Mouse (Mus musculus) embryonic facial prominence, embryonic 14.5 days (tissue): Measurements from ENCODE around the gene Sec16a. TPM values are rescaled to one million over a fixed set of nuclear protein-coding genes. Genes with fewer than 3 reads are reported as not detected.
A peak's percentile ranks its signal among the peaks of the same experiment; 100 is the strongest.

ENCODE experiments used
- ATAC-seq: fragments of 200-750 bp; cut with Nextera tagmentation; 2 replicates; pipeline ENCODE4 v1.8.0; 2017; ENCODE audit warnings: low read depth, moderate number of reproducible peaks, moderate TSS enrichment
- DNase-seq: peaks from one replicate; pipeline ENCODE4 v3.0.0-alpha.2; 2015; ENCODE audit warnings: low spot score
- H3K27ac ChIP-seq: fragments of 300-500 bp; sonication (generic); replicated peaks from 2 replicates; pipeline ENCODE4 v1.5.1; 2014; ENCODE audit warnings: low read depth, mild to moderate bottlenecking, low read length, moderate library complexity
- H3K27me3 ChIP-seq: fragments of 300-500 bp; sonication (generic); replicated peaks from 2 replicates; pipeline ENCODE4 v1.6.1; 2014; ENCODE audit warnings: low read length; ENCODE audit not compliant: control insufficient read depth, insufficient read depth
- H3K36me3 ChIP-seq: fragments of 300-500 bp; sonication (generic); 2 replicates; pipeline ENCODE4 v1.6.1; 2014; ENCODE audit warnings: low read length, mixed read lengths; ENCODE audit not compliant: control insufficient read depth, insufficient read depth
- H3K4me1 ChIP-seq: fragments of 300-500 bp; sonication (generic); 2 replicates; pipeline ENCODE4 v1.6.1; 2014; ENCODE audit warnings: antibody characterized with exemption, low read length; ENCODE audit not compliant: control insufficient read depth, insufficient read depth
- H3K4me2 ChIP-seq: fragments of 300-500 bp; sonication (generic); 2 replicates; pipeline ENCODE4 v1.6.1; 2014; ENCODE audit warnings: low read depth, mild to moderate bottlenecking, low read length, moderate library complexity, mixed read lengths
- H3K4me3 ChIP-seq: fragments of 300-500 bp; sonication (generic); 2 replicates; pipeline ENCODE4 v1.5.1; 2014; ENCODE audit warnings: low read depth, mild to moderate bottlenecking, low read length
- H3K9ac ChIP-seq: fragments of 300-500 bp; sonication (generic); 2 replicates; pipeline ENCODE4 v1.6.1; 2014; ENCODE audit warnings: low read depth, mild to moderate bottlenecking, low read length, moderate library complexity, mixed read lengths
- H3K9me3 ChIP-seq: fragments of 300-500 bp; sonication (generic); 2 replicates; pipeline ENCODE4 v1.6.1; 2016; ENCODE audit warnings: low read length; ENCODE audit not compliant: control insufficient read depth
- WGBS: fragments of 180-500 bp; shearing (Covaris S2); extraction: QIAGEN DNeasy Blood & Tissue Kit; methylation state at CpG from one replicate; pipeline ENCODE4 v1.1.7; 2014; 5-methylcytosine and 5-hydroxymethylcytosine counted together
- polyA plus RNA-seq: library from polyadenylated mRNA; unstranded; fragments of >200 nt; fragmentation: Nextera tagmentation; extraction: Ambion mirVana; gene quantifications from 2 replicates; pipeline ENCODE4 v1.2.1, GENCODE M21; 2014

Sec16a gene
- polyA plus RNA-seq, 1 experiment from 2014 or later, result 38.6 TPM

DNA sequence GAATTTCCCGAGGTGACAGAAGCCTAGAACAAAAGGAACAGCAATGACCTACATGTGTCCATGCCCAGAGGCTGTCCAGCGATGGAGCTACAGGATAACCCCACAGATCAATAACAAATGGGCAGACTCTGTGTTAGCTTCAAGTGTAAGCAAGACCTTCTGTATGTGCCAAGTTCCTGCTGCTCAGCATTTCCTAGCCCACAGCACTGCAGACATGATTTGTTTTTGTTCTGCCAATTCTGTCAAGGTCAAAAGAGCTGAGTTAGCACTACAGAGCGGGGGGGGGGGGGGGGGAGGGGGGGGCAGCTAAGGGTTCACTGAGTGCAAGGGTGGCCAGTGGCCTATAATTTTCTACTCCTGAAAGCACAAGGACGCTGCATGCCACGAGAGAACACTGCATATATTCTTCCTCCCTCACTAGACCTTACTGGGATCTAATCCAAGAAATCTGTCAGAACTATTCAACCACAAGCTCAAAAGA lies 34.0 kb downstream of the Sec16a start:
- H3K4me2 ChIP-seq, result no peak overlapping the region
- 69% methylated on average over 4 of the region's 5 CpGs for WGBS
- DNase-seq, result peak; percentile 77
- H3K9ac ChIP-seq, result no peak overlapping the region
- ATAC-seq, result peak; percentile 24; the same call in 1 of the 2 replicates
- no peaks in the 10 kb centered on the region for H3K27me3 ChIP-seq
- no peaks in the 10 kb centered on the region for H3K9me3 ChIP-seq
- peak overlapping the region; percentile 48 for H3K27ac ChIP-seq
- H3K36me3 ChIP-seq, result peaks cover 68% of the 10 kb centered on the region
- H3K4me1 ChIP-seq, result peaks cover 25% of the 10 kb centered on the region
- H3K4me3 ChIP-seq, result no peak overlapping the region

DNA sequence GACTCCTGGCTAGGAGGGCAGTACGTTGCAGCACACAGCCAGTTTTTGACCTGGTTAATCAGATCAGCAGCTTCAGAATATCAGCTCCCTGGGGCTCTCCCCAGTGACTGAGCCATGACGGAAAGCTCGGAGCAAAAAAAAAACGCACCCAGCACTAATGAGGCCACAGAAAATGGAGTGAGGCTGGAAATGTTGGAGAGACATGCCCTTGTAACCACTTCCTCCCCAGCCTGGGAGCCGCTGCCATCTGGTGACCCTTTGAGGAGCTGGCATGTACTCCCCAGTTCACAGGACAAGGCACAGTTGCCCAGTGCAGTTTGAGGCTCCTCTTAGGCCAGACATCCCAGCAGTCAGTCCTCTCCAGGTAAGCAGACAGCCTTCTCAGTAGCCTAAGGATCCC lies 34.9 kb downstream of the Sec16a start:
- no peaks in the 10 kb centered on the region for H3K9me3 ChIP-seq
- H3K4me1 ChIP-seq, result peaks cover 27% of the 10 kb centered on the region
- no peak overlapping the region for H3K4me3 ChIP-seq
- peaks cover 59% of the 10 kb centered on the region for H3K36me3 ChIP-seq
- DNase-seq, result no peak
- no peak for ATAC-seq
- no peak overlapping the region for H3K4me2 ChIP-seq
- 69% methylated on average over 5 of the region's 5 CpGs for WGBS
- H3K27me3 ChIP-seq, result no peaks in the 10 kb centered on the region
- peak overlapping the region; percentile 48 for H3K27ac ChIP-seq
- no peak overlapping the region for H3K9ac ChIP-seq

DNA sequence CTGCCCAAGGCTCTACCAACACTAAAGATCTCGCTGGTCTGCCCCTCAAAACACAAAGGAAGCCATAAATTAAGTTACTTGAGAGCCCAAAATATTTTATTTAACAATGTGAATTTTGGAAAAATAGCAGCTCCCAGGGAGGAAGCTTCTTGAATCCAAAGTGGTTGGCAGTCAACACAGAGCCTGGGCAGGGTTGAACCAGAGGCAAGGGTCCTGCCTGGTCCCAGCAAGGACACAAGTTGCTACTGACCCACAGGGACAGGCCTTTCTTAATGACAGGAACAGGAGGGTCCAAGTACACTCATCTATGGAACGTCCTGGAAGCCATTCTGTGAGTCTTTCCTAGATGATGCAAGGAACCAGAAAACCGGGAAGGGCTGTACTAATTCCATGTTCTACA lies 35.7 kb downstream of the Sec16a start:
- no peak overlapping the region for H3K9ac ChIP-seq
- peak overlapping the region; percentile 93 for H3K4me3 ChIP-seq
- no peak for DNase-seq
- 60% methylated on average over 3 of the region's 3 CpGs for WGBS
- H3K27me3 ChIP-seq, result no peaks in the 10 kb centered on the region
- H3K36me3 ChIP-seq, result peaks cover 52% of the 10 kb centered on the region
- peak overlapping the region; percentile 84 for H3K4me2 ChIP-seq
- no peaks in the 10 kb centered on the region for H3K9me3 ChIP-seq
- 0 out of 2 replicates have a peak overlapping the region, but pooled peaks have one; percentile 48 for H3K27ac ChIP-seq
- ATAC-seq, result no peak
- H3K4me1 ChIP-seq, result peaks cover 27% of the 10 kb centered on the region

DNA sequence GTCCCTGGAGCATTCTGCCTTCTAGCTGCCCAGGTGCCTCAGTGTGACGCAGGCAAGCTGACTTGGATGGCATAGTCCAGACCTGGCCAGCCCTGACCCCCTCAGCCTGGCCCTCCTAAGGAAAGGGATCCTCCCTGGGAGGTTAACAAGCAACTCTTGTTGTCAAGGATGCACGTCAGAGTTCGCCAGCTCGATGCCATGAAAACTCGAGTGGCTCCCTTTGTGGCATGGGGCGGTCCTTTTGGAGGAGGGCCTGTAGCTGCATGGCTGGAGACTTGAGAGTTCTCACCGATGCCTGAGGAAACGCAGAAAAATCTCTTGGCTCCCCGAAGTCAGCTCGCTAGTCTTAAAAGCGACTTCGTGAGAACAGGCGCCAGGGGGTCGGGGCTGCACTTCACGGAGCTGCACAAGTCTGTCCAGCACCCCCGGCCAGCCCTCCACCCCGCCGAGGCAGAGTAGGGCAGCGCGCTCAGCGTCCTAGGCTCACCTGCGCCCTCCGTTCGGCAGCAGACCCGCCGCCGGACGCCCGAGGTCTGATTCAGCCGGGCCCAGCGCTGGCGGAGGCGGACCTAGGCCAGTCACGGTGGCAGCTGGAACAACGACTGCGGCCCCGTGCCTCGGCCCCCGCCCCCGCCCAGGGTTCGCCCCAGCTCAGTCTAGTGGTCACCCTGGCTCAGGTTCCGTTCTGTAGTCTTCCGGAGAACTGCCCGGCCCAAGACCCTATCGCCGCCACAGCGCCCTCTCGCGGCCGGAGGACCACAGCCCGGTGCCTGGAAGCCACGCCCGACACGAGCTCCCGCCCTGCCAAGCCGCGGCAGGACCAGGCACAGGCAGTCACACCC lies 36.3 kb downstream of the Sec16a start, which contains the start of gene Inpp5e:
TSS of gene Inpp5e (minus strand) at position 689 of the 842 bp plus-strand sequence.
- ATAC-seq (peak; percentile 96), DNase-seq (peak; percentile 94)
- WGBS, result under 1% methylated on average over 55 of the region's 57 CpGs
- H3K9me3 ChIP-seq, result no peaks in the 10 kb centered on the region
- H3K4me1 ChIP-seq, result peaks cover 27% of the 10 kb centered on the region
- H3K4me3 ChIP-seq, result peak within 1 kb of the TSS; percentile 93
- H3K4me2 ChIP-seq, result peak within 1 kb of the TSS; percentile 84
- peak within 1 kb of the TSS; percentile 92 for H3K9ac ChIP-seq
- peaks cover 46% of the 10 kb centered on the region for H3K36me3 ChIP-seq
- no peaks in the 10 kb centered on the region for H3K27me3 ChIP-seq
- peak within 1 kb of the TSS; percentile 74 for H3K27ac ChIP-seq

DNA sequence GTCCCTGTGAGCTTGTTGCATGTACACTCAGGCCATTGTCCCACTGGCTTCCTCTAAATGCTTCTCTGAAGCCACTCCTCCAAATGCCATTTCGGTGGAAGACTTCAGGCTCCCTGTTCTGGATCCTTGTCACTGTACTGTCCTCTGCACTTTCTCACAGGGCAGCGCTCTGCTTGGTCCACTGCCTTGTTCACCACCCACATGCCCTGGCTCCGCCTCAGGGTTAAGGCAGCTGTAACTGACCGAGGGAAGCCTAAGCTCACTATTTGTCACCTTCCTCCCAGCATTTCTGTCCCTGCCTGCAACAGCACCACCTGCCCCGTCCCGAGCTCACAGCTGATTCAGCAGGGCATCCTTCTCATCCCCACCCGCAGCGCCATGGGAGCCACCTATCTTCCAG lies 41.7 kb downstream of the Sec16a start:
- peaks cover 55% of the 10 kb centered on the region for H3K36me3 ChIP-seq
- H3K27me3 ChIP-seq, result no peaks in the 10 kb centered on the region
- no peak overlapping the region for H3K27ac ChIP-seq
- no peaks in the 10 kb centered on the region for H3K9me3 ChIP-seq
- no peak overlapping the region for H3K4me2 ChIP-seq
- ATAC-seq, result no peak
- H3K4me1 ChIP-seq, result peaks cover 25% of the 10 kb centered on the region
- H3K9ac ChIP-seq, result no peak overlapping the region
- H3K4me3 ChIP-seq, result no peak overlapping the region
- 75% methylated on average over 8 of the region's 8 CpGs for WGBS
- DNase-seq, result no peak

DNA sequence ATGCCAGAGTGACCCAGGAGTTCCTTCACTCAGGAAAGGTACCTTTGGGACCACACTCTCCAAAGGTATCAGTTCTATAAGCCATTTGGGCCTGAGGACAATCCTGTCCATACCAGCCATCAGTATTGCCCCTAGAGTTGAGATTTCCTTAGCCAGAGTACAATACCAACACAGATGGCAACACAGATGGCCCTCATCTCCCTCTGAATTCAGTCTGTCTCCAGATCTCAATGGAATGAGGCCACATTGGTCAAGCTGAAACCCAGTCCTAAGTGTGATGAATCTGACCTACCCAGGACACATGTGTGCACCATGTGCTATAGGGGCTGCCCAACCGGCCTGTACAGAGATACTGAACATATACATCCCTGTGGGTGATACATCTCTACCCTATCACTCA lies 42.8 kb downstream of the Sec16a start:
- H3K4me3 ChIP-seq, result no peak overlapping the region
- no peak overlapping the region for H3K9ac ChIP-seq
- ATAC-seq (no peak), DNase-seq (no peak)
- peaks cover 64% of the 10 kb centered on the region for H3K36me3 ChIP-seq
- no peaks in the 10 kb centered on the region for H3K27me3 ChIP-seq
- H3K4me1 ChIP-seq, result peaks cover 15% of the 10 kb centered on the region
- no peaks in the 10 kb centered on the region for H3K9me3 ChIP-seq
- WGBS, result 93% methylated on average over 1 of the region's 1 CpGs
- H3K4me2 ChIP-seq, result no peak overlapping the region
- H3K27ac ChIP-seq, result no peak overlapping the region

DNA sequence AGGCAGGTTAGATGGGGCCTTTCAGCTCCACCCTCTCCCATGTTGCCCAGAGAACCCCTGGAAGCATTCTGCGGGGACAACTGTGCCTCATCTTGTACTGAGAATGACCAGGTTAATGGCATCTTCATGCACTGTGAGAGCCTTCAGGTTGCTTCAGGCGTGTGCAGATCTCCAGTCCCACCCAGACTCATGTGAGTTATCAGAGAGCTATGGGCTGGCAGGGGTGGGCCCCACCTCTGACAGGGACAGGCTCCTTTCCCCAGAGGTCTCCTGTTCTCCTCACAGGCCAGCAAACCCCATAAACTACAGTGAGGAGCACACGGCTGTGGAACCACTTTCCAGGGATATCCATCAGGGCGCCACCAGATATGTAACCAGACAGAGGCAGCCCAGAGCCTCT lies 44.0 kb downstream of the Sec16a start:
- no peak overlapping the region for H3K27ac ChIP-seq
- no peak for DNase-seq
- WGBS, result 97% methylated on average over 4 of the region's 4 CpGs
- H3K4me3 ChIP-seq, result no peak overlapping the region
- H3K4me2 ChIP-seq, result no peak overlapping the region
- H3K9ac ChIP-seq, result no peak overlapping the region
- no peak for ATAC-seq
- no peaks in the 10 kb centered on the region for H3K27me3 ChIP-seq
- H3K4me1 ChIP-seq, result peaks cover 2% of the 10 kb centered on the region; the same call in 1 of the 2 replicates
- no peaks in the 10 kb centered on the region for H3K9me3 ChIP-seq
- H3K36me3 ChIP-seq, result peaks cover 70% of the 10 kb centered on the region

DNA sequence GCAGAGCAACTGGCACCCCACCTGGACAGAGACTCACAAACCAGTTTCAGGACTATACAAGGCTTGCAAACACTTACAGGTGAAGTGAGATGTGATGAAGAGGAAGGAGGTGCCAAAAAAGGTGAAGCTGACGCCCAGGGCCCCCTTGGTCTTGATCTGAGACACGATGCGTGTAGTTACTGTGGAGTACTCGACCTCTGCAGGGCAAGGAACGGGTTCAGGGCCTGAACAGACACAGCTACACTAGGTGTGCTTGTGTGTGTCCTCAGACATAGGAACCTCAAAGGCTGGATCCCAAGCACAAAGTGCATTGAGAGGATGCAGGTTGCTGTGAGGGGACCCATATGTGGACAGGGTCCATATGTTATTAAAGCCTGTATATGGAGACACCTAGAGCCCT lies 44.7 kb downstream of the Sec16a start:
- peaks cover 77% of the 10 kb centered on the region for H3K36me3 ChIP-seq
- no peak overlapping the region for H3K4me2 ChIP-seq
- no peaks in the 10 kb centered on the region for H3K27me3 ChIP-seq
- H3K4me3 ChIP-seq, result no peak overlapping the region
- no peak for ATAC-seq
- WGBS, result 90% methylated on average over 5 of the region's 5 CpGs
- H3K27ac ChIP-seq, result no peak overlapping the region
- H3K9me3 ChIP-seq, result no peaks in the 10 kb centered on the region
- DNase-seq, result no peak
- H3K4me1 ChIP-seq, result no peaks in the 10 kb centered on the region
- no peak overlapping the region for H3K9ac ChIP-seq
